Mouse (Mus musculus) embryonic facial prominence, embryonic 15.5 days (tissue): Measurements from ENCODE around the gene Ehmt2. TPM values are rescaled to one million over a fixed set of nuclear protein-coding genes. Genes with fewer than 3 reads are reported as not detected.
"Not testable (repeated sequence)": the region's sequence is repeated elsewhere in the genome, so short reads cannot be mapped to it uniquely, and the experiment has no call there.

Experiments used
- ATAC-seq: fragments of 200-750 bp; cut with Nextera tagmentation; 2 replicates; pipeline ENCODE4 v1.8.0; 2017; ENCODE audit warnings: low read depth, moderate TSS enrichment; ENCODE audit not compliant: insufficient number of reproducible peaks, low FRiP score, low TSS enrichment
- H3K27ac ChIP-seq: fragments of 300-500 bp; sonication (generic); replicated peaks from 2 replicates; pipeline ENCODE4 v1.5.1; 2015; ENCODE audit warnings: mild to moderate bottlenecking, inconsistent platforms
- H3K27me3 ChIP-seq: fragments of 300-500 bp; sonication (generic); 2 replicates; pipeline ENCODE4 v1.6.1; 2015; ENCODE audit warnings: inconsistent platforms
- H3K36me3 ChIP-seq: fragments of 300-500 bp; sonication (generic); 2 replicates; pipeline ENCODE4 v1.6.1; 2015; ENCODE audit warnings: mild to moderate bottlenecking, inconsistent platforms
- H3K4me1 ChIP-seq: fragments of 300-500 bp; sonication (generic); 2 replicates; pipeline ENCODE4 v1.6.1; 2015; ENCODE audit warnings: inconsistent platforms
- H3K4me2 ChIP-seq: fragments of 300-500 bp; sonication (generic); replicated peaks from 2 replicates; pipeline ENCODE4 v1.6.1; 2015; ENCODE audit warnings: mild to moderate bottlenecking, inconsistent platforms
- H3K4me3 ChIP-seq: fragments of 300-500 bp; sonication (generic); replicated peaks from 2 replicates; pipeline ENCODE4 v1.5.1; 2015; ENCODE audit warnings: mild to moderate bottlenecking, inconsistent platforms
- H3K9ac ChIP-seq: fragments of 300-500 bp; sonication (generic); 2 replicates; pipeline ENCODE4 v1.6.1; 2015; ENCODE audit warnings: inconsistent platforms
- H3K9me3 ChIP-seq: fragments of 300-500 bp; sonication (generic); replicated peaks from 2 replicates; pipeline ENCODE4 v1.6.1; 2016; ENCODE audit warnings: inconsistent platforms
- WGBS: fragments of 180-500 bp; shearing (Covaris S2); methylation state at CpG from one replicate; pipeline ENCODE4 v1.1.7; 2015; 5-methylcytosine and 5-hydroxymethylcytosine counted together
- polyA plus RNA-seq: library from polyadenylated mRNA; unstranded; fragments of >200 nt; fragmentation: Nextera tagmentation; extraction: Ambion mirVana; gene quantifications from 2 replicates; pipeline ENCODE4 v1.2.1, GENCODE M21; 2015

Ehmt2 gene
- polyA plus RNA-seq, 1 experiment from 2014 or later: 86.8 TPM

- H3K36me3 ChIP-seq: peaks cover 21% of the 10 kb centered on the region
- WGBS: 90% methylated on average over 5 of the region's 5 CpGs
- no peak overlapping the region for H3K9ac ChIP-seq
- H3K4me1 ChIP-seq: peaks cover 29% of the 10 kb centered on the region
- no peak overlapping the region for H3K4me3 ChIP-seq
- no peak for ATAC-seq
- no peak overlapping the region for H3K27ac ChIP-seq
- no peaks in the 10 kb centered on the region for H3K27me3 ChIP-seq
- H3K9me3 ChIP-seq: no peaks in the 10 kb centered on the region
- no peak overlapping the region for H3K4me2 ChIP-seq
Observed at GRCm38 (mm10) chr17:34946486-34947140, 48.3 kb downstream of the Ehmt2 start.

GRCm38 (mm10) chr17:34947606-34948005, 49.3 kb downstream of the Ehmt2 start:
- Histone ChIP-seq H3K4me1 (peaks cover 24% of the 10 kb centered on the region), H3K9ac (no peak overlapping the region), H3K27me3 (no peaks in the 10 kb centered on the region), H3K4me3 (no peak overlapping the region), H3K36me3 (peaks cover 21% of the 10 kb centered on the region), H3K27ac (no peak overlapping the region), H3K4me2 (no peak overlapping the region), H3K9me3 (no peaks in the 10 kb centered on the region)
- 22% methylated on average over 8 of the region's 8 CpGs for WGBS
- ATAC-seq: no peak

GRCm38 (mm10) chr17:34948721-34949552, 50.7 kb downstream of the Ehmt2 start:
- Histone ChIP-seq H3K36me3 (peaks cover 21% of the 10 kb centered on the region), H3K27ac (peak overlapping the region; percentile 34; the same call in 1 of the 2 replicates), H3K4me1 (peaks cover 19% of the 10 kb centered on the region)
- not testable (repeated sequence) for H3K4me2 ChIP-seq, ATAC-seq, H3K27me3 ChIP-seq, H3K4me3 ChIP-seq, H3K9me3 ChIP-seq, H3K9ac ChIP-seq
- WGBS: 58% methylated on average over 9 of the region's 9 CpGs

GRCm38 (mm10) chr17:34949553-34949969, 51.3 kb downstream of the Ehmt2 start:
- peaks cover 14% of the 10 kb centered on the region for H3K4me1 ChIP-seq
- no peak overlapping the region for H3K4me3 ChIP-seq
- H3K9me3 ChIP-seq: no peaks in the 10 kb centered on the region
- H3K27ac ChIP-seq: no peak overlapping the region
- no peak overlapping the region for H3K4me2 ChIP-seq
- WGBS: 39% methylated on average over 4 of the region's 4 CpGs
- H3K36me3 ChIP-seq: peaks cover 21% of the 10 kb centered on the region
- no peaks in the 10 kb centered on the region for H3K27me3 ChIP-seq
- H3K9ac ChIP-seq: no peak overlapping the region
- no peak for ATAC-seq

- Histone ChIP-seq H3K4me2 (peak overlapping the region; percentile 72), H3K27me3 (no peaks in the 10 kb centered on the region), H3K9me3 (no peaks in the 10 kb centered on the region), H3K36me3 (peaks cover 21% of the 10 kb centered on the region), H3K9ac (peak overlapping the region; percentile 99), H3K4me3 (peak overlapping the region; percentile 97), H3K27ac (peak overlapping the region; percentile 93), H3K4me1 (peaks cover 13% of the 10 kb centered on the region)
- 25% methylated on average over 10 of the region's 10 CpGs for WGBS
- no peak for ATAC-seq
Observed at GRCm38 (mm10) chr17:34950514-34951455, 52.5 kb downstream of the Ehmt2 start.

GRCm38 (mm10) chr17:34951636-34952377, 53.5 kb downstream of the Ehmt2 start:
- H3K4me1 ChIP-seq: peaks cover 13% of the 10 kb centered on the region
- peak overlapping the region; percentile 99 for H3K9ac ChIP-seq
- no peaks in the 10 kb centered on the region for H3K27me3 ChIP-seq
- H3K4me2 ChIP-seq: peak overlapping the region; percentile 72
- WGBS: under 1% methylated on average over 29 of the region's 29 CpGs
- H3K9me3 ChIP-seq: no peaks in the 10 kb centered on the region
- peak overlapping the region; percentile 97 for H3K4me3 ChIP-seq
- peak overlapping the region; percentile 93 for H3K27ac ChIP-seq
- peaks cover 21% of the 10 kb centered on the region for H3K36me3 ChIP-seq
- ATAC-seq: no peak; the same call in 1 of the 2 replicates

- Histone ChIP-seq H3K36me3 (peaks cover 21% of the 10 kb centered on the region), H3K27me3 (no peaks in the 10 kb centered on the region), H3K27ac (peak overlapping the region; percentile 93), H3K4me2 (peak overlapping the region; percentile 72), H3K9me3 (no peaks in the 10 kb centered on the region), H3K4me1 (peaks cover 13% of the 10 kb centered on the region), H3K9ac (peak overlapping the region; percentile 99), H3K4me3 (peak overlapping the region; percentile 97)
- peak; percentile 84 for ATAC-seq
- 0% methylated on average over 23 of the region's 23 CpGs for WGBS
Observed at GRCm38 (mm10) chr17:34952378-34953040, 54.2 kb downstream of the Ehmt2 start.

- WGBS: 84% methylated on average over 3 of the region's 3 CpGs
- no peak overlapping the region for H3K27ac ChIP-seq
- peaks cover 21% of the 10 kb centered on the region for H3K36me3 ChIP-seq
- H3K4me2 ChIP-seq: no peak overlapping the region
- no peak overlapping the region for H3K4me3 ChIP-seq
- H3K27me3 ChIP-seq: no peaks in the 10 kb centered on the region
- no peak overlapping the region for H3K9ac ChIP-seq
- peaks cover 13% of the 10 kb centered on the region for H3K4me1 ChIP-seq
- no peak for ATAC-seq
- H3K9me3 ChIP-seq: no peaks in the 10 kb centered on the region
Observed at GRCm38 (mm10) chr17:34953258-34953657, 55.0 kb downstream of the Ehmt2 start.

- Histone ChIP-seq H3K4me3 (no peak overlapping the region), H3K9ac (no peak overlapping the region), H3K9me3 (no peaks in the 10 kb centered on the region), H3K4me2 (no peak overlapping the region), H3K27me3 (no peaks in the 10 kb centered on the region), H3K36me3 (peaks cover 17% of the 10 kb centered on the region), H3K27ac (no peak overlapping the region), H3K4me1 (peaks cover 13% of the 10 kb centered on the region)
- 84% methylated on average over 4 of the region's 4 CpGs for WGBS
- ATAC-seq: no peak
Observed at GRCm38 (mm10) chr17:34953904-34954303, 55.6 kb downstream of the Ehmt2 start.

GRCm38 (mm10) chr17:34954831-34955230, 56.6 kb downstream of the Ehmt2 start:
- H3K36me3 ChIP-seq: peaks cover 11% of the 10 kb centered on the region
- no peak overlapping the region for H3K9ac ChIP-seq
- 64% methylated on average over 4 of the region's 4 CpGs for WGBS
- no peaks in the 10 kb centered on the region for H3K27me3 ChIP-seq
- no peaks in the 10 kb centered on the region for H3K9me3 ChIP-seq
- H3K4me2 ChIP-seq: no peak overlapping the region
- H3K4me1 ChIP-seq: peaks cover 16% of the 10 kb centered on the region
- H3K27ac ChIP-seq: no peak overlapping the region
- ATAC-seq: no peak
- H3K4me3 ChIP-seq: no peak overlapping the region
